Mouse (Mus musculus): ENCODE data around the gene Anapc11. TPM values are rescaled to one million over a fixed set of nuclear protein-coding genes. Genes with fewer than 3 reads are reported as not detected.
"Not testable (repeated sequence)": the region's sequence is repeated elsewhere in the genome, so short reads cannot be mapped to it uniquely, and the experiment has no call there.

Gene Anapc11
- 178 and 194 TPM in 2 replicates for polyA plus RNA-seq (2015; fragmentation: Nextera tagmentation; extraction: Ambion mirVana)

- H3K4me2 ChIP-seq (replicated peaks): peak within 1 kb of the TSS; percentile 92
- H3K4me1 ChIP-seq (replicated peaks): peaks cover 19% of the 10 kb centered on the region
- peak; percentile 99 for ATAC-seq
- under 1% methylated on average over 87 of the region's 88 CpGs for WGBS
- peak within 1 kb of the TSS; percentile 99 for H3K9ac ChIP-seq
- H3K27me3 ChIP-seq (replicated peaks): no peaks in the 10 kb centered on the region
- H3K4me3 ChIP-seq (replicated peaks): peak within 1 kb of the TSS; percentile 97
- H3K36me3 ChIP-seq: peaks cover 34% of the 10 kb centered on the region
- peak within 1 kb of the TSS; percentile 92 for H3K27ac ChIP-seq
- no peaks in the 10 kb centered on the region for H3K9me3 ChIP-seq
Observed at GRCm38 (mm10) chr11:120598283-120598989, at the start of gene Anapc11, which contains the start of gene Alyref. Anapc11 (plus strand) TSS chr11:120598421. Alyref (minus strand) TSS chr11:120598365.

- 16% methylated on average over 7 of the region's 7 CpGs for WGBS
- no peak for ATAC-seq
- peak overlapping the region; percentile 90 for H3K4me3 ChIP-seq (replicated peaks)
Observed at GRCm38 (mm10) chr11:120548786-120549167, 49.4 kb upstream of the Anapc11 start.

DNA sequence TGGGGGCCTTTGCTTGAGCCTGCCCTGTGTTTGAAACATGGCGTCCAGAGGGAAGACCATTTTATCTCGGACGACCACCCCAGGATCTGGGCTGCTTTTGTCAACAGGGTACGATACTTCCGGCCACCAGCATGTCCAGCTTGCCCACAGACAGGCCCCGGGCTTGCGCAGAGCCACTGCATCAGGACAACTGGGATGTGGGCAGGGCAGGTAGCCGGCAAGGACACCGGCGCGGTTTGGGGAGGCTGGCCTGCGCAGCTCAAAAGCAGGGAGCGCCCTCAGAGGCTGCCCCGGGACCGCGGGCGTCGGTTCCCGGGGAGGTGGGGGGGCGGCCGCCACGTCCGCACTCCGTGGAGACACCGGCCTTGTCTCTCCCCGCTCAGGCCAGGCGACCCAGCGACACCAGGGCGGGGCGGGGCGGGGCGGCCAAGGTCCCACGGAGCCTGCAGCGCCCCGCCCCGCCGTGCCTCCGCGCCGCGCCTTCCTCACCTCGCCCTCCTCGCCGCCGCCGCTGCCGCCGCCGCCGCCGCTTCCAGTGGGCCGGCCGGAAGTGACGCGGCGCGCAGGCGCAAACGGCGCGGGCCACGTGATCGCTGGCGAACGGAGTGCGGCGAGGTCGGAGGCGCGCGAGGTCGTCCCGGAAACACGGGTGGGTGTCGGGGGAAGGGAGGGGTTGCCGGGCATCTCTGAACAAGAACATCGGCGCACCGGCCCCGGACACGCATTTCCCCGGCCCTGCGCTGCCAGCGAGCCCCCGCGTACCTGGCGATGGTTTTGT, 48.9 kb upstream of the Anapc11 start, which contains the start of gene Mcrip1:
Gene Mcrip1, minus strand, starts transcription at position 560 of the 778 bp plus-strand sequence.
- peak; percentile 90 for ATAC-seq
- Histone ChIP-seq H3K9me3 (no peaks in the 10 kb centered on the region), H3K4me3 (replicated peaks) (peak within 1 kb of the TSS; percentile 90), H3K4me1 (replicated peaks) (peaks cover 26% of the 10 kb centered on the region), H3K27me3 (replicated peaks) (no peaks in the 10 kb centered on the region), H3K9ac (peak within 1 kb of the TSS; percentile 97), H3K27ac (peak within 1 kb of the TSS; percentile 95), H3K4me2 (replicated peaks) (peak within 1 kb of the TSS; percentile 80), H3K36me3 (peaks cover 6% of the 10 kb centered on the region; the same call in 1 of the 2 replicates)
- WGBS: under 1% methylated on average over 83 of the region's 87 CpGs

More at GRCm38 (mm10) chr11:120548786-120549167, 49.4 kb upstream of the Anapc11 start:
- H3K4me1 ChIP-seq (replicated peaks): peaks cover 26% of the 10 kb centered on the region
- H3K36me3 ChIP-seq: peaks cover 11% of the 10 kb centered on the region; the same call in 1 of the 2 replicates
- H3K9ac ChIP-seq: peak overlapping the region; percentile 97
- H3K9me3 ChIP-seq: no peaks in the 10 kb centered on the region
- H3K4me2 ChIP-seq (replicated peaks): peak overlapping the region; percentile 80
- peak overlapping the region; percentile 95 for H3K27ac ChIP-seq
- H3K27me3 ChIP-seq (replicated peaks): no peaks in the 10 kb centered on the region

GRCm38 (mm10) chr11:120549986-120550809, 48.0 kb upstream of the Anapc11 start:
- H3K36me3 ChIP-seq: no peaks in the 10 kb centered on the region
- ATAC-seq: no peak
- H3K4me1 ChIP-seq (replicated peaks): peaks cover 26% of the 10 kb centered on the region
- H3K9ac ChIP-seq: peak overlapping the region; percentile 60
- no peaks in the 10 kb centered on the region for H3K9me3 ChIP-seq
- H3K27ac ChIP-seq: peak overlapping the region; percentile 65; the same call in 1 of the 2 replicates
- peak overlapping the region; percentile 80 for H3K4me2 ChIP-seq (replicated peaks)
- WGBS: 62% methylated on average over 11 of the region's 11 CpGs
- peak overlapping the region; percentile 90 for H3K4me3 ChIP-seq (replicated peaks)
- no peaks in the 10 kb centered on the region for H3K27me3 ChIP-seq (replicated peaks)

DNA sequence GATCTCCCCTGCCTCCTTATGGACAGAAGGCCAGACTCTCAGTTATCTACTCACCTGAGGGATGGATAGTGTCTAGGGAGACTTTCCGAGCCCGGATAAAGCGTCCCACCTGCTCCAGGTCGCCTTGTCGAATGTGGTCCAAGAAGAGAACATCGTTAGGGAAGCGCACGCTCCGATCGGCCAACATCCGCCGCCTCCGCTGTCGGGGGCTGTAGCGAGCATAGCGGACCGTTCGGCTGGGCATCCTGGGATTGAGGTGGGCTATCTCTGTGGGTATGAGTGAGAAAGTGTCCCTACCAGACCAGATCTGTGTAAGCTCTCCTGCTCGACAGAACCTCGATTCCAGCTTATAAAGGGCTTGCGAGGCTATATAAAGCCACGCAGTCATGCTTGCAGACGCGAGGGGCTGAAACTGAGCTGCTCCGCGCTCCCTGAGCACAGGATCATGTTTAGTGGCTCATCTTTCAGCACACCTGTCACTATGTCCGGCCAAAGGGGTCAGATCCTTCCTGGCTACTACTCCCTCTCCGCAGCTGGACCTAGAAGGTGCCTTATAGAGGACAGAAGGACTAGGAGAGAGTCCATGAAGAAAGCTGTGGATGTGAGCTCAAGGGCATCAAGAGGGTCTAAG, 47.3 kb upstream of the Anapc11 start, which contains the start of gene Ppp1r27:
Gene Ppp1r27, minus strand, starts transcription at position 323 of the 631 bp plus-strand sequence.
- peak within 1 kb of the TSS; percentile 80 for H3K4me2 ChIP-seq (replicated peaks)
- H3K27me3 ChIP-seq (replicated peaks): no peaks in the 10 kb centered on the region
- H3K27ac ChIP-seq: peak within 1 kb of the TSS; percentile 65; the same call in 1 of the 2 replicates
- no peak for ATAC-seq
- H3K9ac ChIP-seq: peak within 1 kb of the TSS; percentile 60
- WGBS: 93% methylated on average over 28 of the region's 28 CpGs
- H3K4me3 ChIP-seq (replicated peaks): peak within 1 kb of the TSS; percentile 90
- no peaks in the 10 kb centered on the region for H3K36me3 ChIP-seq
- no peaks in the 10 kb centered on the region for H3K9me3 ChIP-seq
- peaks cover 25% of the 10 kb centered on the region for H3K4me1 ChIP-seq (replicated peaks)

DNA sequence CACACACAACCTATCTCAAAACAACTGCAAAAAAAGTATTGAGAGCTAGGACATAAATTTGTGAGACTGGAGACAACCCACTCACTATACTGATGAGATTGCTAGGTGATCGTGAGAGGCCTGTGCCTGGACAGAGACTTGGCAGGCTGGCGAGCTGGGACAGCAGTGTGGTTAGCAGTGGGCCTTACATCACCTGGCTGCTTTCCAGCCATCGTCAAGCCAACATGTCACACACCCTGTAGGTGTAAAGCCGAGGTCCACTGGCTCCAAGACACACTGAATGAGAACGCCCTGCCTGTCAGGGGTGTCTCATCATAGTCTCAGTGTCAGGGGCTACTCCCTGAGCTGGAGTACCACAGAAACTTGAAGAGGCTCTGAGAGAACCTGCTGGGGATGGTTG, 45.5 kb upstream of the Anapc11 start:
- 75% methylated on average over 5 of the region's 5 CpGs for WGBS
- Histone ChIP-seq H3K27ac (no peak overlapping the region), H3K4me3 (replicated peaks) (no peak overlapping the region), H3K36me3 (no peaks in the 10 kb centered on the region), H3K27me3 (replicated peaks) (no peaks in the 10 kb centered on the region), H3K4me2 (replicated peaks) (no peak overlapping the region), H3K4me1 (replicated peaks) (peaks cover 17% of the 10 kb centered on the region), H3K9ac (no peak overlapping the region), H3K9me3 (no peaks in the 10 kb centered on the region)
- ATAC-seq: no peak

DNA sequence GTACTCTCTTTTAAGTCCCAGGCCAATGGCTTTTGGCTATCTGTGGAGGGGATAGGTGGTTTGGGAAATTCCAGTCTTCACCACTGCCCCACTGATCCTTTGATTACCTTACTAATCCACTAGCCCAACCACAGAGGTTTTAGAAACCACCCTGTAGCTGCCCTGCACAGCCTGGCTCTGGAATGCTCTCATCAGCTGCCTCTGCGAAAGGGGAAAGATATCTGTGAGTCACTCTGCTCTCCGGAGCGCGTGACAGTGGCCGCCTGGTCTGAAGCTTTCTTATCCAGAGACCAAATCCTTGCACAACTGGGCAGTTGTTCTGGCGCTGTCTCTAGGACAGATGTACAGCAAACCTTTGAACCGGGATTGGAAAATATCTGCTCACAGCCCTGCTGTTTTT, 43.4 kb upstream of the Anapc11 start:
- ATAC-seq: peak; percentile 39; the same call in 1 of the 2 replicates
- 80% methylated on average over 7 of the region's 7 CpGs for WGBS
- 0 out of 2 replicates have a peak overlapping the region, but pooled peaks have one; percentile 7 for H3K27ac ChIP-seq

GRCm38 (mm10) chr11:120555260-120555659, 43.0 kb upstream of the Anapc11 start:
- Histone ChIP-seq H3K4me3 (replicated peaks) (no peak overlapping the region), H3K27me3 (replicated peaks) (no peaks in the 10 kb centered on the region), H3K36me3 (peaks cover 4% of the 10 kb centered on the region), H3K9ac (no peak overlapping the region), H3K4me2 (replicated peaks) (no peak overlapping the region), H3K9me3 (no peaks in the 10 kb centered on the region), H3K27ac (no peak overlapping the region), H3K4me1 (replicated peaks) (peaks cover 3% of the 10 kb centered on the region)
- ATAC-seq: no peak
- 68% methylated on average over 2 of the region's 2 CpGs for WGBS

More for the DNA sequence above, 43.4 kb upstream of the Anapc11 start:
- no peaks in the 10 kb centered on the region for H3K27me3 ChIP-seq (replicated peaks)
- H3K4me2 ChIP-seq (replicated peaks): no peak overlapping the region
- H3K4me3 ChIP-seq (replicated peaks): no peak overlapping the region
- H3K36me3 ChIP-seq: peaks cover under 1% of the 10 kb centered on the region; the same call in 1 of the 2 replicates
- H3K9me3 ChIP-seq: no peaks in the 10 kb centered on the region
- peaks cover 6% of the 10 kb centered on the region for H3K4me1 ChIP-seq (replicated peaks)
- H3K9ac ChIP-seq: no peak overlapping the region

DNA sequence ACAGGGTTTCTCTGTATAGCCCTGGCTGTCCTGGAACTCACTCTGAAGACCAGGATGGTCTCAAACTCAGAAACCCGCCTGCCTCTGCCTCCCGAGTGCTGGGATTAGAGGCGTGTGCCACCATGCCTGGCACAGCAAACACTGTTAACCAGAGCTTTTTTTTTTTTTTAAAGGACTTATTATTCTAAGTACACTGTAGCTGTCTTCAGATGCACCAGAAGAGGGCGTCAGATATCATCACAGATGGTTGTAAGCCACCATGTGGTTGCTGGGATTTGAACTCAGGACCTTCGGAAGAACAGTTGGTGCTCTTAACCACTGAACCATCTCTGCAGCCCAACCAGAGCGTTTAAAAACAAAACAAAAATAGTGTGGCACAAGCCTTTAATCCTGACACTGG, 39.4 kb upstream of the Anapc11 start:
- H3K4me2 ChIP-seq (replicated peaks); ATAC-seq; H3K27me3 ChIP-seq (replicated peaks); H3K9me3 ChIP-seq; H3K4me1 ChIP-seq (replicated peaks); H3K9ac ChIP-seq; H3K27ac ChIP-seq; H3K4me3 ChIP-seq (replicated peaks): not testable (repeated sequence)
- 90% methylated on average over 6 of the region's 6 CpGs for WGBS
- H3K36me3 ChIP-seq: peaks cover 39% of the 10 kb centered on the region

DNA sequence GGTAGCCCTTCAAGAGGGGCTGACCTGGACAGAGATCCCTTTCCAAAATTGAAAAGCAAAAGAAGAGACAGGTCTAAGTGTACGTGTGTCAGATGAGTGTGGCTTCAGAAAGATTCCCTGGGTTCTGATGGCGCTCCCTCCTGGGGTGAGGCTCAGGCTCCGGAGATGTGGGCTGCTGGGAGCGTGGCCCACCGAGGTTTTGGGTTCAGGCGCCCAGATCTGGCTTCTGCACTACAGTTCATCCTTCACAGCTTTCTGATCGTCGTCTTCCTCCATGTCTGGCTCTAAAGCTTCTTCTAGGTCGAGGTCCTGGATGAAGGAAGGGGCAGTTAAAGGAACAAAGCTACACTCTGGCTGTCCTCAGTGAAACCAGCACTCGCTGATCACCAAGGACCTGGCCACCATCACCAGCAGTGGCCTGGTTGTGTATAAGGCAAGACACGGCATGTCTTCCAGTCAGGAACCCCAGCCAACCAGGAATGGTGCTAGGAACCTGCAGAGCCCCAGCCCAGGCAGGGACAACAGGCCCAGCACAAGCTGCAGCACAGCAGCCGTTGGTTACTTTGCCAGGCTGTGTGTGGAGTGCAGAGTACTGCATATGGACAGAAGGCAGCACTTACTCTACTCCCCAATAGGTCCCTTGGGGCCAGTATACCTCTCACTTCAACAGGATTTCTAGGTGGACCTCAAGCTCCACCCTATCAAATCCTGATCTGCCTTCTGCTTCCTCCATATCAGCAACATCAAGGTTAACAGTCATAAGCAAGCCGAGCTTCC, 37.1 kb upstream of the Anapc11 start:
- WGBS: 91% methylated on average over 13 of the region's 13 CpGs
- Histone ChIP-seq H3K4me1 (replicated peaks) (no peaks in the 10 kb centered on the region), H3K9me3 (no peaks in the 10 kb centered on the region), H3K27ac (no peak overlapping the region), H3K4me2 (replicated peaks) (no peak overlapping the region), H3K9ac (no peak overlapping the region), H3K27me3 (replicated peaks) (no peaks in the 10 kb centered on the region), H3K4me3 (replicated peaks) (no peak overlapping the region), H3K36me3 (peaks cover 60% of the 10 kb centered on the region)
- ATAC-seq: no peak

- no peak overlapping the region for H3K9ac ChIP-seq
- 94% methylated on average over 13 of the region's 13 CpGs for WGBS
- no peak for ATAC-seq
Observed at GRCm38 (mm10) chr11:120562949-120563348, 35.3 kb upstream of the Anapc11 start.

More at GRCm38 (mm10) chr11:120562949-120563348, 35.3 kb upstream of the Anapc11 start:
- H3K9me3 ChIP-seq: no peaks in the 10 kb centered on the region
- no peak overlapping the region for H3K27ac ChIP-seq
- no peaks in the 10 kb centered on the region for H3K27me3 ChIP-seq (replicated peaks)
- no peaks in the 10 kb centered on the region for H3K4me1 ChIP-seq (replicated peaks)
- no peak overlapping the region for H3K4me3 ChIP-seq (replicated peaks)
- H3K36me3 ChIP-seq: peaks cover 77% of the 10 kb centered on the region
- H3K4me2 ChIP-seq (replicated peaks): no peak overlapping the region

Measured in intestine, embryonic 15.5 days (tissue).